Mouse (Mus musculus) liver, embryonic 14.5 days (tissue): ENCODE measurements at regions not wholly inside any gene's neighbourhood (a gene's known extent, or its start where the extent isn't known, plus 50 kb on each side); places are given as distances from the start of the nearest gene placed in this dataset.

Experiments
- CTCF ChIP-seq: IDR thresholded peaks from 2 replicates; pipeline ENCODE4 v1.5.1; 2016; ENCODE audit warnings: antibody characterized with exemption, low read depth, control low read depth
- EP300 ChIP-seq: IDR thresholded peaks from 2 replicates; pipeline ENCODE4 v1.6.1; 2016; ENCODE audit warnings: antibody characterized with exemption, low read depth

- TF ChIP-seq CTCF: no peak
- TF ChIP-seq EP300: no peak
Measured at GRCm38 (mm10) chr11:22610433-22611101, 98.7 kb downstream of the Tmem17 start.
